Mouse (Mus musculus) kidney, postnatal 0 days (tissue): ENCODE measurements around the gene Ttll12. TPM values are rescaled to one million over a fixed set of nuclear protein-coding genes. Genes with fewer than 3 reads are reported as not detected.
A peak's percentile ranks its signal among the peaks of the same experiment; 100 is the strongest.

Experiments
- ATAC-seq: fragments of 200-750 bp; cut with Nextera tagmentation; replicated peaks from 2 replicates; pipeline ENCODE4 v1.8.0; 2017; ENCODE audit warnings: low read depth, moderate number of reproducible peaks, moderate TSS enrichment, moderate library complexity; ENCODE audit not compliant: low FRiP score
- DNase-seq: peaks from one replicate; pipeline ENCODE4 v3.0.0-alpha.2; 2016; ENCODE audit warnings: low spot score
- H3K27ac ChIP-seq: fragments of 300-500 bp; sonication (generic); 2 replicates; pipeline ENCODE4 v1.5.1; 2014; ENCODE audit warnings: mild to moderate bottlenecking
- H3K27me3 ChIP-seq: fragments of 300-500 bp; sonication (generic); 2 replicates; pipeline ENCODE4 v1.6.1; 2014; ENCODE audit warnings: low read length, mixed read lengths; ENCODE audit not compliant: insufficient read depth
- H3K36me3 ChIP-seq: fragments of 300-500 bp; sonication (generic); 2 replicates; pipeline ENCODE4 v1.6.1; 2014; ENCODE audit warnings: low read length, mixed read lengths; ENCODE audit not compliant: insufficient read depth
- H3K4me1 ChIP-seq: fragments of 300-500 bp; sonication (generic); replicated peaks from 2 replicates; pipeline ENCODE4 v1.6.1; 2014; ENCODE audit warnings: antibody characterized with exemption, low read length, mixed read lengths; ENCODE audit not compliant: insufficient read depth
- H3K4me2 ChIP-seq: fragments of 300-500 bp; sonication (generic); 2 replicates; pipeline ENCODE4 v1.6.1; 2014; ENCODE audit warnings: mild to moderate bottlenecking, low read length, moderate library complexity, mixed read lengths
- H3K4me3 ChIP-seq: fragments of 300-500 bp; sonication (generic); replicated peaks from 2 replicates; pipeline ENCODE4 v1.5.1; 2014; ENCODE audit warnings: low read depth, low read length
- H3K9ac ChIP-seq: fragments of 300-500 bp; sonication (generic); 2 replicates; pipeline ENCODE4 v1.6.1; 2014; ENCODE audit warnings: low read depth, low read length
- H3K9me3 ChIP-seq: fragments of 300-500 bp; sonication (generic); replicated peaks from 2 replicates; pipeline ENCODE4 v1.6.1; 2016; ENCODE audit warnings: low read length, inconsistent platforms, mixed read lengths
- CTCF ChIP-seq: IDR thresholded peaks from 2 replicates; pipeline ENCODE4 v1.5.1; 2016; ENCODE audit warnings: antibody characterized with exemption, low read depth, mild to moderate bottlenecking, moderate library complexity
- WGBS: fragments of 180-500 bp; shearing (Covaris S2); extraction: QIAGEN DNeasy Blood & Tissue Kit; methylation state at CpG from one replicate; pipeline ENCODE4 v1.1.7; 2014; 5-methylcytosine and 5-hydroxymethylcytosine counted together
- polyA plus RNA-seq: library from polyadenylated mRNA; unstranded; fragments of >200 nt; fragmentation: Nextera tagmentation; extraction: Ambion mirVana; gene quantifications from 2 replicates; pipeline ENCODE4 v1.2.1, GENCODE M21; 2015

Ttll12 gene
- polyA plus RNA-seq, 1 experiment from 2014 or later, result 22.4 TPM

- Histone ChIP-seq H3K4me3 (no peak overlapping the region), H3K9me3 (no peaks in the 10 kb centered on the region), H3K9ac (no peak overlapping the region), H3K27ac (no peak overlapping the region), H3K36me3 (no peaks in the 10 kb centered on the region), H3K27me3 (no peaks in the 10 kb centered on the region), H3K4me2 (no peak overlapping the region), H3K4me1 (no peaks in the 10 kb centered on the region)
- DNase-seq, result no peak
- 90% methylated on average over 8 of the region's 8 CpGs for WGBS
- no peak for ATAC-seq
- no peak for TF ChIP-seq CTCF
These were observed 11.7 kb upstream of the Ttll12 start for GRCm38 (mm10) chr15:83606700-83607099.

GRCm38 (mm10) chr15:83606216-83606615, 11.3 kb upstream of the Ttll12 start:
- Histone ChIP-seq H3K4me3 (no peak overlapping the region), H3K27me3 (no peaks in the 10 kb centered on the region), H3K4me2 (no peak overlapping the region), H3K9me3 (no peaks in the 10 kb centered on the region), H3K36me3 (no peaks in the 10 kb centered on the region), H3K4me1 (no peaks in the 10 kb centered on the region), H3K9ac (no peak overlapping the region), H3K27ac (no peak overlapping the region)
- TF ChIP-seq CTCF, result no peak
- peak; percentile 22 for ATAC-seq
- DNase-seq, result peak; percentile 13
- WGBS, result 49% methylated on average over 11 of the region's 11 CpGs

- H3K36me3 ChIP-seq, result no peaks in the 10 kb centered on the region
- H3K9ac ChIP-seq, result no peak overlapping the region
- H3K27me3 ChIP-seq, result no peaks in the 10 kb centered on the region
- DNase-seq (no peak), ATAC-seq (no peak)
- H3K4me2 ChIP-seq, result no peak overlapping the region
- H3K4me3 ChIP-seq, result no peak overlapping the region
- WGBS, result 98% methylated on average over 7 of the region's 7 CpGs
- no peak for TF ChIP-seq CTCF
- no peaks in the 10 kb centered on the region for H3K4me1 ChIP-seq
- no peaks in the 10 kb centered on the region for H3K9me3 ChIP-seq
- no peak overlapping the region for H3K27ac ChIP-seq
These were observed 8.5 kb upstream of the Ttll12 start for GRCm38 (mm10) chr15:83603426-83603825.

- 86% methylated on average over 1 of the region's 1 CpGs for WGBS
- TF ChIP-seq CTCF, result no peak
These were observed 8.1 kb upstream of the Ttll12 start for GRCm38 (mm10) chr15:83603046-83603396.

GRCm38 (mm10) chr15:83602372-83603045, 7.6 kb upstream of the Ttll12 start:
- Histone ChIP-seq H3K9me3 (no peaks in the 10 kb centered on the region), H3K4me1 (no peaks in the 10 kb centered on the region), H3K27me3 (no peaks in the 10 kb centered on the region), H3K36me3 (no peaks in the 10 kb centered on the region), H3K4me3 (no peak overlapping the region), H3K9ac (no peak overlapping the region), H3K27ac (no peak overlapping the region), H3K4me2 (no peak overlapping the region)
- WGBS, result 64% methylated on average over 13 of the region's 13 CpGs
- DNase-seq, result peak; percentile 45
- no peak for TF ChIP-seq CTCF
- no peak for ATAC-seq

More at GRCm38 (mm10) chr15:83603046-83603396, 8.1 kb upstream of the Ttll12 start:
- Histone ChIP-seq H3K9ac (no peak overlapping the region), H3K4me1 (no peaks in the 10 kb centered on the region), H3K27me3 (no peaks in the 10 kb centered on the region), H3K4me2 (no peak overlapping the region), H3K4me3 (no peak overlapping the region), H3K36me3 (no peaks in the 10 kb centered on the region), H3K27ac (no peak overlapping the region), H3K9me3 (no peaks in the 10 kb centered on the region)
- DNase-seq (no peak), ATAC-seq (no peak)

- WGBS, result 64% methylated on average over 4 of the region's 4 CpGs
- Histone ChIP-seq H3K4me2 (no peak overlapping the region), H3K36me3 (no peaks in the 10 kb centered on the region), H3K27me3 (no peaks in the 10 kb centered on the region), H3K27ac (no peak overlapping the region), H3K9me3 (no peaks in the 10 kb centered on the region), H3K9ac (no peak overlapping the region), H3K4me1 (no peaks in the 10 kb centered on the region), H3K4me3 (no peak overlapping the region)
- DNase-seq, result no peak
- TF ChIP-seq CTCF, result no peak
- no peak for ATAC-seq
These were observed 6.2 kb upstream of the Ttll12 start for GRCm38 (mm10) chr15:83601185-83601584.

- ATAC-seq (no peak), DNase-seq (no peak)
- Histone ChIP-seq H3K4me2 (no peak overlapping the region), H3K27me3 (no peaks in the 10 kb centered on the region), H3K36me3 (no peaks in the 10 kb centered on the region), H3K9me3 (no peaks in the 10 kb centered on the region), H3K27ac (no peak overlapping the region), H3K9ac (no peak overlapping the region), H3K4me1 (peaks cover 12% of the 10 kb centered on the region), H3K4me3 (no peak overlapping the region)
- WGBS, result 89% methylated on average over 4 of the region's 4 CpGs
- no peak for TF ChIP-seq CTCF
These were observed 1.9 kb upstream of the Ttll12 start for GRCm38 (mm10) chr15:83596833-83597232.
